Mouse (Mus musculus) megakaryocyte, embryonic 14.5 days (primary cell): ENCODE results near the gene Hhat. TPM values are rescaled to one million over a fixed set of nuclear protein-coding genes. Genes with fewer than 3 reads are reported as not detected.

Source experiments
- H3K27me3 ChIP-seq: replicated peaks from 2 replicates; pipeline ENCODE3; 2012; ENCODE audit warnings: inconsistent platforms
- H3K36me3 ChIP-seq: replicated peaks from 2 replicates; pipeline ENCODE3; 2012; ENCODE audit warnings: low read length, inconsistent platforms, mixed read lengths
- H3K4me1 ChIP-seq: 2 replicates; pipeline ENCODE4 v1.6.1; 2012; ENCODE audit warnings: inconsistent platforms
- H3K4me3 ChIP-seq: replicated peaks from 2 replicates; pipeline ENCODE3; 2012; ENCODE audit warnings: moderate library complexity, mild to moderate bottlenecking, inconsistent platforms
- H3K9me3 ChIP-seq: 2 replicates; pipeline ENCODE4 v1.6.1; 2012; ENCODE audit warnings: inconsistent platforms
- FLI1 ChIP-seq: IDR thresholded peaks from 2 replicates; pipeline ENCODE4 v1.6.1; 2012; ENCODE audit warnings: low read length, inconsistent platforms, mixed read lengths
- GATA1 ChIP-seq: IDR thresholded peaks from 3 replicates; pipeline ENCODE4 v1.6.1; 2012; ENCODE audit warnings: mixed read lengths, low read length, inconsistent platforms, borderline replicate concordance
- polyA plus RNA-seq: library from polyadenylated mRNA; stranded (reverse); fragments of >175 nt; gene quantifications from 2 replicates; pipeline ENCODE4 v1.2.3, GENCODE M21; 2012; ENCODE audit warnings: low replicate concordance; ENCODE audit not compliant: insufficient read depth

Gene Hhat
- polyA plus RNA-seq, 1 experiment, result 0.03 TPM

GRCm38 (mm10) chr1:192756674-192757073 is 14.3 kb downstream of the Hhat start:
- Histone ChIP-seq H3K4me3 (no peak overlapping the region), H3K9me3 (no peaks in the 10 kb centered on the region), H3K36me3 (no peaks in the 10 kb centered on the region), H3K4me1 (peaks cover 34% of the 10 kb centered on the region), H3K27me3 (peaks cover 14% of the 10 kb centered on the region)
- TF ChIP-seq GATA1 (no peak), FLI1 (no peak)

- Histone ChIP-seq H3K4me3 (no peak overlapping the region), H3K4me1 (peaks cover 34% of the 10 kb centered on the region), H3K27me3 (peaks cover 8% of the 10 kb centered on the region), H3K9me3 (no peaks in the 10 kb centered on the region), H3K36me3 (no peaks in the 10 kb centered on the region)
- TF ChIP-seq GATA1, result no peak
- TF ChIP-seq FLI1, result no peak
These were observed 15.1 kb downstream of the Hhat start for GRCm38 (mm10) chr1:192755685-192756606.

GRCm38 (mm10) chr1:192755246-192755645 is 15.8 kb downstream of the Hhat start:
- peaks cover 34% of the 10 kb centered on the region for H3K4me1 ChIP-seq
- no peak overlapping the region for H3K4me3 ChIP-seq
- H3K36me3 ChIP-seq, result no peaks in the 10 kb centered on the region
- no peaks in the 10 kb centered on the region for H3K9me3 ChIP-seq
- TF ChIP-seq GATA1, result no peak
- TF ChIP-seq FLI1, result no peak
- peaks cover 8% of the 10 kb centered on the region for H3K27me3 ChIP-seq

GRCm38 (mm10) chr1:192754268-192754667 is 16.8 kb downstream of the Hhat start:
- TF ChIP-seq FLI1 (no peak), GATA1 (no peak)
- H3K27me3 ChIP-seq, result no peaks in the 10 kb centered on the region
- no peak overlapping the region for H3K4me3 ChIP-seq
- H3K36me3 ChIP-seq, result no peaks in the 10 kb centered on the region
- H3K9me3 ChIP-seq, result no peaks in the 10 kb centered on the region
- peaks cover 36% of the 10 kb centered on the region for H3K4me1 ChIP-seq

- Histone ChIP-seq H3K27me3 (no peaks in the 10 kb centered on the region), H3K4me3 (peak overlapping the region; percentile 89), H3K4me1 (peaks cover 42% of the 10 kb centered on the region), H3K36me3 (no peaks in the 10 kb centered on the region), H3K9me3 (no peaks in the 10 kb centered on the region)
- TF ChIP-seq GATA1, result no peak
- no peak for TF ChIP-seq FLI1
These were observed 18.1 kb downstream of the Hhat start for GRCm38 (mm10) chr1:192752659-192753601.

GRCm38 (mm10) chr1:192750042-192750437 is 21.0 kb downstream of the Hhat start:
- Histone ChIP-seq H3K9me3 (no peaks in the 10 kb centered on the region), H3K4me1 (peaks cover 47% of the 10 kb centered on the region), H3K36me3 (no peaks in the 10 kb centered on the region), H3K27me3 (no peaks in the 10 kb centered on the region), H3K4me3 (no peak overlapping the region)
- no peak for TF ChIP-seq GATA1
- TF ChIP-seq FLI1, result no peak

- no peaks in the 10 kb centered on the region for H3K27me3 ChIP-seq
- TF ChIP-seq GATA1 (no peak), FLI1 (no peak)
- no peaks in the 10 kb centered on the region for H3K9me3 ChIP-seq
- H3K4me1 ChIP-seq, result peaks cover 47% of the 10 kb centered on the region
- H3K36me3 ChIP-seq, result no peaks in the 10 kb centered on the region
- no peak overlapping the region for H3K4me3 ChIP-seq
These were observed 21.6 kb downstream of the Hhat start for GRCm38 (mm10) chr1:192749270-192750041.

GRCm38 (mm10) chr1:192746201-192746600 is 24.8 kb downstream of the Hhat start:
- no peak overlapping the region for H3K4me3 ChIP-seq
- H3K27me3 ChIP-seq, result no peaks in the 10 kb centered on the region
- no peaks in the 10 kb centered on the region for H3K36me3 ChIP-seq
- H3K4me1 ChIP-seq, result peaks cover 43% of the 10 kb centered on the region
- TF ChIP-seq FLI1, result no peak
- no peak for TF ChIP-seq GATA1
- H3K9me3 ChIP-seq, result no peaks in the 10 kb centered on the region

GRCm38 (mm10) chr1:192745240-192746101 is 25.6 kb downstream of the Hhat start:
- TF ChIP-seq FLI1, result no peak
- TF ChIP-seq GATA1, result no peak
- Histone ChIP-seq H3K36me3 (no peaks in the 10 kb centered on the region), H3K27me3 (no peaks in the 10 kb centered on the region), H3K4me3 (peak overlapping the region; percentile 78), H3K9me3 (no peaks in the 10 kb centered on the region), H3K4me1 (peaks cover 43% of the 10 kb centered on the region)
